Mouse (Mus musculus) brain, embryonic 14.5 days (tissue): ENCODE measurements around the gene Myo5c.

Experiments
- CTCF ChIP-seq: fragments of 200-500 bp; IDR thresholded peaks from 2 replicates; pipeline ENCODE4 v1.5.1; 2012; ENCODE audit warnings: inconsistent platforms, mild to moderate bottlenecking, moderate library complexity, borderline replicate concordance; ENCODE audit not compliant: insufficient read depth, insufficient read length; ENCODE audit errors: extremely low read depth
- POLR2A ChIP-seq: fragments of 200-500 bp; IDR thresholded peaks from 2 replicates; pipeline ENCODE4 v1.6.1; 2012; ENCODE audit warnings: mild to moderate bottlenecking, inconsistent platforms, borderline replicate concordance; ENCODE audit not compliant: poor library complexity, insufficient read depth, insufficient read length, severe bottlenecking; ENCODE audit errors: extremely low read depth

GRCm38 (mm10) chr9:75342433-75342832 lies 110.6 kb downstream of the Myo5c start:
- no peak for TF ChIP-seq CTCF
- no peak for TF ChIP-seq POLR2A
